Mouse (Mus musculus) urinary bladder, postnatal 0 days (tissue): ENCODE results near the gene Lhpp. TPM values are rescaled to one million over a fixed set of nuclear protein-coding genes. Genes with fewer than 3 reads are reported as not detected.

ENCODE experiments used
- polyA plus RNA-seq: library from polyadenylated mRNA; unstranded; fragments of >200 nt; fragmentation: Nextera tagmentation; extraction: Ambion mirVana; gene quantifications from 2 replicates; pipeline ENCODE4 v1.2.1, GENCODE M21; 2015

Gene Lhpp
- polyA plus RNA-seq: 9.4 and 11.5 TPM in 2 replicates

DNA sequence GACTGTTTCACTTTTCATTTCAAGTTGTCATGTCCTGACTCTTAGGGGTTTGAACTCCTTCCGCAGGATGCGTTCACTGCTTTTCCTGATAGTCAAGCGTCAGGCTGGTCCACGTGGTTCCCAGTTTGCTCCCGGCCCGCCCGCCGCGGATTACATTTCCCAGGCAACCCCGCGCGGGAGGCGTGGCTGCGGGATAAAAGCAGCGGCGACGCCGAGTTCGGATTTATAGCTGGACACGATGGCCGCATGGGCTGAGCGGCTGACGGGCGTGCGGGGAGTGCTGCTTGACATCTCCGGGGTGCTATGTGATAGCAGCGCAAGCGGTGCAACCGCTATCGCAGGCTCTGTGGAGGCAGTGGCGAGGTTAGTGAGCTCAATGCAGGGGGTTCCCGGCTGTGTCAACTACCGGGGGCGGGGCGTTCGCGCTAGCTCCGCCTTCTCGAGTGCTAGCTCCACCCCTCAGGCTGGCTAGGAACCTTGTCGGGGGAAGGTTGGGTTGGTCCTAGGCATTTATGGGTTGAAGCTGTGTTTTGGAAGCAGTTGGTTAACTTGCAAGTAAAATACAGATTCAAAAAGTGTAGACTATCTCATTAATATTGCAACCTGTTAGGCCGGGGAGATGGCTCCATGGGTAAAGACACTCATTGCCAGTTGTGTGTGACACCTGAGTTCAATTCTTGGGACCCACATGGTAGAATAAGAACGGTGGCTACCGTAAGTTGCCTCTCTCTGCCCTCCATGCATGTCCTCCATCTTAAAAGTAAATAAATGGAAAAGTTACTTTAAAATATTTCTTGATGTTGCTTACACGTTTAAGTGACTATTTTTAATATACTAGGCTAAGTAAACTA lies at the start of gene Lhpp:
Gene Lhpp, plus strand, starts transcription at position 171 of the 851 bp plus-strand sequence.

DNA sequence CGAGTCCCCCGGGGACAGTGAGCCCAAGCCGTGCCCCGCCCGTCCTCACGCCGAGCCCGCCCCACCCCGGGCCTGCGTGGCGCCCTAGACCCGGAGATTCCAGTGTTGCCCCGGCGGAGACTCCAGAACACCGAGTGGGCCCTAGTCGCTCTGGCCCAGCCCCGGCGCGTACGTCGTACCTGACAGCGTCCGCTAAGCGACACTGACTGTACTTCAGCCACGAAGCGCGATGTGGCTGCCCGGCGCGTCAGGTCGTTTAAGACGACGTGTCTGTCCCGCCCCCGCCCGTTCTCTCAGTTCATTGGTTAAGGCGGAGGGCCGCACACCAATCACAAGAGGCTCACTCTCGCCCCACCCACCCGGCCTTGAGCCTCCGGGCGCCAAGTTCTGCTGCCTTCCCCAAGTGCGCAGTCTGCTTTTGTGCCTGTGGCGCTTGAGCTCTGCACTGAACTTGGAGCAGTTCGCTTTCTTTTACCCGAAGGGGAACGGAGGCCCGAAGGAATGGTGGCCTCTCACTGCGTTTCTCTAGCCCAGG lies 34.3 kb upstream of the Lhpp start, which contains the start of gene Oat:
Gene Oat, minus strand, starts transcription at position 283 of the 535 bp plus-strand sequence.

DNA sequence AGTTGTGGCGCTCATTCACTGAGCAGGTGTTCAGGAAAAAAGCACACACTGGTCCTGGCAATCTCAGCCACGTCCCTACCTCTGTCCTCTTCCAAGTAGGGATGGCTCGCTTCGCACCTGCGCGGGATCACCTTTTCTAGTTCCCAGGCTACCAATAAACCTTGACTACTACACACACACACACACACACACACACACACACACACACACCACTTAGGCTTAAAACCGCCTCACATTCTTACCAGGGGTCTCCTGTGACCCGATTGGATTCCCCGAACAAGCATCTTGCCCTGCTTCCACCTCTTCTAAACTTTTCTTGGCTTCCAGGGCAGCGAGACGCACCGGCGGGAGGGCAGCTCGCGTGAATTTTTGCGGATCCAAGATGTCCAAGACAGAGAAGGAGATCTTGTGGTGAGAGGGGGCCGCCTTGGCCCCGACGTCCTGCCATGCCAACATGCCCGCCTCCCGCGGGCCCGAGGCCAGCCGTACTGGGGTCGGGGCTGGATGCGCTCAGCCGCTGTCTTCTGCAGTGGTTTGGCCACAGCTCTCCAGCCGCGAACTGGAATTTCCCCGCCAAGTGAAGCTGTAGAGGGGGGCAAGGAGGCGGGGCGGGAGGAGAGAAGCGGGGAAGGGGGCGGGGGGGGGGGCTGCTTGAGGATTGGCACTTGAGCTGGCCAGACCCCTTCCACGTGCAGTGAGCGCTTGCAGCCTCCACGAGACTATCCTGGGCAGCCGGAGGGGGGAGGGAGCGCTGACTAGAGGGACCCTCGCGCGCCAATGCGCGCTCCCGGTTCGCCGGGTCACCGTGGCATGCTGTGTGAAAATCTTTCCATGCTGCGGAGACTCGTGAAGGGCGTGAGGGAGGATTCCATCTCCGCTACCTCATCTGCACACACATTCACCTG lies 11.1 kb upstream of the Lhpp start, which contains the start of gene Nkx1-2:
Gene Nkx1-2, minus strand, starts transcription at position 567 of the 905 bp plus-strand sequence.

Other genes starting within 250 kb of the Lhpp start
- 224 and 257 TPM in 2 replicates for gene Oat, start 34.2 kb upstream of the Lhpp start, polyA plus RNA-seq
- not detected in 2 replicates for gene Nkx1-2, start 11.0 kb upstream of the Lhpp start, polyA plus RNA-seq
- gene Fam53b, start 203.2 kb downstream of the Lhpp start, polyA plus RNA-seq: 5.7 and 6.6 TPM in 2 replicates
- gene Eef1akmt2, start 242.0 kb downstream of the Lhpp start, polyA plus RNA-seq: 37.3 and 48.4 TPM in 2 replicates
- gene Abraxas2, start 248.6 kb downstream of the Lhpp start, polyA plus RNA-seq: 21.2 and 21.5 TPM in 2 replicates